Mouse (Mus musculus) adrenal gland, postnatal 14 days (tissue): ENCODE measurements at regions not wholly inside any gene's neighbourhood (a gene's known extent, or its start where the extent isn't known, plus 50 kb on each side); places are given as distances from the start of the nearest gene placed in this dataset.

ENCODE experiments used
- DNase-seq: peaks from one replicate; pipeline ENCODE4 v3.0.0; 2021; ENCODE audit warnings: mixed read lengths

GRCm38 (mm10) chr11:45794361-45794981, 57.4 kb upstream of the Clint1 start:
- no peak for DNase-seq

- DNase-seq: no peak
Measured at GRCm38 (mm10) chr11:45795322-45795721, 56.5 kb upstream of the Clint1 start.

GRCm38 (mm10) chr11:45795731-45796130, 56.1 kb upstream of the Clint1 start:
- DNase-seq: peak; percentile 82

GRCm38 (mm10) chr11:45799732-45800386, 52.0 kb upstream of the Clint1 start:
- no peak for DNase-seq
